Mouse (Mus musculus): ENCODE measurements around the gene C1qb. TPM values are rescaled to one million over a fixed set of nuclear protein-coding genes. Genes with fewer than 3 reads are reported as not detected.

C1qb gene
- total RNA-seq (2014; rRNA removed; ENCODE audit: low replicate concordance) (38.7 and 64.1 TPM in 2 replicates), polyA plus RNA-seq (2015; fragmentation: Nextera tagmentation; extraction: Ambion mirVana) (37.2 and 39.8 TPM in 2 replicates)

GRCm38 (mm10) chr4:136886101-136886500 is at the start of gene C1qb:
C1qb (minus strand) TSS chr4:136886187.
- Histone ChIP-seq H3K36me3 (replicated peaks; ENCODE audit: control insufficient read depth, insufficient read depth, low read length) (no peaks in the 10 kb centered on the region), H3K9ac (replicated peaks; ENCODE audit: low read depth, low read length) (no peak within 1 kb of the TSS), H3K4me3 (ENCODE audit: low read depth, low read length) (no peak within 1 kb of the TSS), H3K4me1 (ENCODE audit: control insufficient read depth, insufficient read depth) (no peaks in the 10 kb centered on the region), H3K4me2 (ENCODE audit: low read depth, low read length) (no peak within 1 kb of the TSS), H3K27me3 (ENCODE audit: control insufficient read depth, insufficient read depth, low read length) (0 out of 2 replicates have a peak, but pooled peaks cover 6% of the 10 kb centered on the region), H3K27ac (ENCODE audit: low read depth) (no peak within 1 kb of the TSS), H3K9me3 (replicated peaks; ENCODE audit: control insufficient read depth, low read length) (no peaks in the 10 kb centered on the region)
- WGBS, result 60% methylated on average over 7 of the region's 7 CpGs
- TF ChIP-seq EP300 (IDR thresholded peaks at IDR 0.05; ENCODE audit: low read depth), result no peak
- TF ChIP-seq CTCF (IDR thresholded peaks at IDR 0.05; ENCODE audit: low read depth), result no peak
- ATAC-seq (ENCODE audit: insufficient read depth, low read depth) (no peak), DNase-seq (ENCODE audit: low spot score) (no peak)

- Histone ChIP-seq H3K36me3 (replicated peaks; ENCODE audit: control insufficient read depth, insufficient read depth, low read length) (no peaks in the 10 kb centered on the region), H3K4me1 (ENCODE audit: control insufficient read depth, insufficient read depth) (no peaks in the 10 kb centered on the region), H3K27me3 (ENCODE audit: control insufficient read depth, insufficient read depth, low read length) (peaks cover 53% of the 10 kb centered on the region), H3K4me3 (ENCODE audit: low read depth, low read length) (no peak overlapping the region), H3K9me3 (replicated peaks; ENCODE audit: control insufficient read depth, low read length) (no peaks in the 10 kb centered on the region), H3K27ac (ENCODE audit: low read depth) (no peak overlapping the region), H3K9ac (replicated peaks; ENCODE audit: low read depth, low read length) (no peak overlapping the region), H3K4me2 (ENCODE audit: low read depth, low read length) (no peak overlapping the region)
- ATAC-seq (ENCODE audit: insufficient read depth, low read depth) (peak; percentile 21; the same call in 1 of the 2 replicates), DNase-seq (ENCODE audit: low spot score) (no peak)
- WGBS, result 27% methylated on average over 18 of the region's 18 CpGs
- TF ChIP-seq EP300 (IDR thresholded peaks at IDR 0.05; ENCODE audit: low read depth) (no peak), CTCF (IDR thresholded peaks at IDR 0.05; ENCODE audit: low read depth) (no peak)
These were observed 49.0 kb upstream of the C1qb start for GRCm38 (mm10) chr4:136934746-136935613.

DNA sequence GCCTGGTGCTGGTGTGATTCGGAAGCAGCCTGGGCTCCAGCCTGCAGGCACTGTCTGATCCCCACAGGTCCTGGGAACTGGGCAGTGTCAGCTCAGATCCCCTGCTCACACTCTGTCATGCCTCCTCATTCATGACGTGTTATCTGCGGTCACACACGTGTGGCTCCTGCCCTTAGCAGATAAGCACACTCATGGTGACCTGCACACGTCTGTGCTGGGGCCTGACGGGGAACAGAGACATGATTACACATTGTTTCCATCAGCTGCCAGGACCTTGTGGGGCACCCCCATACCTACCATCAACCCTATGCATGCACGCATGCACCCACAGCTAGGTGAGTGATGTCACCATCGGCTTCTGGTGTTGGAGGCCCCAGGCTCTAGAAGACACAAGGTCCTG is 44.5 kb upstream of the C1qb start:
- 46% methylated on average over 8 of the region's 8 CpGs for WGBS
- Histone ChIP-seq H3K4me1 (ENCODE audit: control insufficient read depth, insufficient read depth) (no peaks in the 10 kb centered on the region), H3K4me2 (ENCODE audit: low read depth, low read length) (no peak overlapping the region), H3K9ac (replicated peaks; ENCODE audit: low read depth, low read length) (no peak overlapping the region), H3K27ac (ENCODE audit: low read depth) (no peak overlapping the region), H3K27me3 (ENCODE audit: control insufficient read depth, insufficient read depth, low read length) (peaks cover 63% of the 10 kb centered on the region), H3K9me3 (replicated peaks; ENCODE audit: control insufficient read depth, low read length) (no peaks in the 10 kb centered on the region), H3K36me3 (replicated peaks; ENCODE audit: control insufficient read depth, insufficient read depth, low read length) (no peaks in the 10 kb centered on the region), H3K4me3 (ENCODE audit: low read depth, low read length) (no peak overlapping the region)
- no peak for ATAC-seq (ENCODE audit: insufficient read depth, low read depth)
- TF ChIP-seq EP300 (IDR thresholded peaks at IDR 0.05; ENCODE audit: low read depth), result no peak
- no peak for TF ChIP-seq CTCF (IDR thresholded peaks at IDR 0.05; ENCODE audit: low read depth)
- DNase-seq (ENCODE audit: low spot score), result no peak

DNA sequence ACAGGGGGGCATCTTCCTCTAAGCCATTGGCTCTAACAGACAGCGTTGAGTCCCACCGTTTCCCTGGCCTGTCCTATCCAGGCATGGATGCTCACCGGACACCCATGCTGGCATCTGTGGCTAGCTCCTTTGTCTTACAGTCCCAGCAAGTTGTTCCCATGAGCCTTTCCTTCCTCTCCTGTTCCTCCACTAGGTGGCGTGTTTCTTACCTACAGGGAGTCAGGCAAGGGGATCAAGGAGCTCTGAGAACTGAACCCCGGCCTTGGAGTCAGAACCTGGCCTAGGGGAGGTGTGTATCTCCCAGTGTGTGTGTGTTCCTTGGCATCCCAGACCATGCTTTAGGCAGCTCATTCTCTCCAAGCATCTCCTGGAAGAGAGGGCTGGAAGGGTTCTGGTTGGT is 42.9 kb upstream of the C1qb start:
- H3K9ac ChIP-seq (replicated peaks; ENCODE audit: low read depth, low read length), result no peak overlapping the region
- no peak overlapping the region for H3K4me3 ChIP-seq (ENCODE audit: low read depth, low read length)
- H3K9me3 ChIP-seq (replicated peaks; ENCODE audit: control insufficient read depth, low read length), result no peaks in the 10 kb centered on the region
- H3K27ac ChIP-seq (ENCODE audit: low read depth), result no peak overlapping the region
- ATAC-seq (ENCODE audit: insufficient read depth, low read depth), result no peak
- peaks cover 63% of the 10 kb centered on the region for H3K27me3 ChIP-seq (ENCODE audit: control insufficient read depth, insufficient read depth, low read length)
- DNase-seq (ENCODE audit: low spot score), result no peak
- no peaks in the 10 kb centered on the region for H3K36me3 ChIP-seq (replicated peaks; ENCODE audit: control insufficient read depth, insufficient read depth, low read length)
- TF ChIP-seq EP300 (IDR thresholded peaks at IDR 0.05; ENCODE audit: low read depth) (no peak), CTCF (IDR thresholded peaks at IDR 0.05; ENCODE audit: low read depth) (peak; percentile 39)
- no peak overlapping the region for H3K4me2 ChIP-seq (ENCODE audit: low read depth, low read length)
- WGBS, result 14% methylated on average over 5 of the region's 5 CpGs
- H3K4me1 ChIP-seq (ENCODE audit: control insufficient read depth, insufficient read depth), result no peaks in the 10 kb centered on the region

DNA sequence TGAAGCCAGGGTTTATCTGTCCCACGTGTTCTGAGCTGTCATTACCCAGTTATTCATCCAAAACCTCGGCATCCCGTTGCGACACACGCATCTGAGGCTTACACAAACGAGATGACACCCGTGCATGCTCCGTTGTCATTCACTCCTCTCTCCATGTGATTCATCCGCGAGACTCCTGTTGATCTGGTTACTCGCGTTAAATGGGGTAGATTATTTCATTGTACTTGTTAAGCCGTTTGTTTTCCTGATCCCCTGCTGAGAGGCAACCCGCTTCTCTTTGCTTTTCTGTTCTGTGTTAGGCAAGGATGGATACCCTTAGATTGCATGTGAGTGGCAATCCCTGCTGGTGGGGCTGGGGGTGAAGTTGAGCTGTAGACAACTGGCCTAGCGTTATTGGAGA is 39.8 kb upstream of the C1qb start:
- no peak for TF ChIP-seq EP300 (IDR thresholded peaks at IDR 0.05; ENCODE audit: low read depth)
- no peak overlapping the region for H3K4me2 ChIP-seq (ENCODE audit: low read depth, low read length)
- H3K9ac ChIP-seq (replicated peaks; ENCODE audit: low read depth, low read length), result no peak overlapping the region
- no peak overlapping the region for H3K27ac ChIP-seq (ENCODE audit: low read depth)
- peaks cover 48% of the 10 kb centered on the region for H3K27me3 ChIP-seq (ENCODE audit: control insufficient read depth, insufficient read depth, low read length)
- H3K4me3 ChIP-seq (ENCODE audit: low read depth, low read length), result no peak overlapping the region
- WGBS, result 22% methylated on average over 15 of the region's 15 CpGs
- no peaks in the 10 kb centered on the region for H3K36me3 ChIP-seq (replicated peaks; ENCODE audit: control insufficient read depth, insufficient read depth, low read length)
- DNase-seq (ENCODE audit: low spot score) (no peak), ATAC-seq (ENCODE audit: insufficient read depth, low read depth) (no peak)
- no peaks in the 10 kb centered on the region for H3K4me1 ChIP-seq (ENCODE audit: control insufficient read depth, insufficient read depth)
- no peaks in the 10 kb centered on the region for H3K9me3 ChIP-seq (replicated peaks; ENCODE audit: control insufficient read depth, low read length)

Measured in heart, postnatal 0 days (tissue).